Mouse (Mus musculus) olfactory bulb, adult 2 months (tissue): Measurements from ENCODE around the gene Sptbn1.

Experiments
- CTCF ChIP-seq: fragments of 200-500 bp; IDR thresholded peaks from 2 replicates; pipeline ENCODE4 v1.5.1; 2012; ENCODE audit warnings: low read depth, mild to moderate bottlenecking, low read length, moderate library complexity; ENCODE audit not compliant: insufficient read depth
- POLR2A ChIP-seq: fragments of 200-500 bp; IDR thresholded peaks from 2 replicates; pipeline ENCODE4 v1.6.1; 2012; ENCODE audit warnings: mild to moderate bottlenecking, low read depth, low read length, moderate library complexity; ENCODE audit not compliant: insufficient read depth

- TF ChIP-seq CTCF, result no peak
- no peak for TF ChIP-seq POLR2A
These were observed 837 bp upstream of the Sptbn1 start for GRCm38 (mm10) chr11:30268648-30269375.
